Mouse (Mus musculus) megakaryocyte, adult 5-6 weeks (primary cell): Measurements from ENCODE around the gene Zfy2. TPM values are rescaled to one million over a fixed set of nuclear protein-coding genes. Genes with fewer than 3 reads are reported as not detected.

Experiments
- ATAC-seq: 2 replicates; pipeline ENCODE4 v1.8.0; 2016; ENCODE audit warnings: mild to moderate bottlenecking, inconsistent platforms; ENCODE audit not compliant: poor library complexity, severe bottlenecking
- total RNA-seq, 2 experiments: library from RNA; stranded (forward) in 1 of 2; stranded (reverse) in 1 of 2; fragments of 153-499, 151-499 nt in 1 of 2; fragments of 221-1000, 200-1000 nt in 1 of 2; gene quantifications; 2 replicates each; pipeline versions ENCODE4 v1.2.3 to v1.2.4; 2015 to 2017

The Zfy2 gene
- not detected in 2 replicates for total RNA-seq (2015)
- not detected in 2 replicates for total RNA-seq (2017)

DNA sequence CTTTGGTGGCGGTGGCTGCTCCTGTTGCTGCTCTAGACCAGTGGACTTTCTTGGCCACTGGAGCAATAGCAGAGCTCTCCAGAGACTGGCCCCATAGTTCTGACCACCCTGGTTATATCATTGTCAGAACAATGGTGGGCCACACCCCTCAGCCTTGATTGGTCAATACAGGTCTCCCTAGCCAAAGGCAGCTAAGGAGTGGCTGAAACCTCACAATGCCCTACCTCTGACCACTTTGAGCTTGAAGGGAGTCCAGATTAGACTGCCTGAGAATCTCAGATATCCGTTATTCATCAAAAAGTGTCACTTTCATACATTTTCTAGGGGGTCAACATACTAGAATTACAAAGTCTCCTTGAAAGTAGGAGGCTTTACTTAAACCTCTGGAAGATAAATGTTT, at the start of gene Zfy2:
TSS of gene Zfy2 (minus strand) at position 101 of the 400 bp plus-strand sequence.
- ATAC-seq = no peak
